In genomic region chr13:12394609-12395505, GRCm38 (mm10) we compare ENCODE assay signal across 8 mouse cellular contexts. TPM values are rescaled to one million over a fixed set of nuclear protein-coding genes. Genes with fewer than 3 reads are reported as not detected.
DNase-seq lines count a peak whose midpoint lies in the region; ATAC-seq and TF ChIP-seq lines count a peak whose summit lies in the region.

Gene Heatr1, plus strand, starts transcription at chr13:12395027.

- H3K9ac ChIP-seq in lung, postnatal 0 days (replicated peaks; ENCODE audit: low read depth) = peak within 1 kb of the TSS; percentile 50

- no peak for TF ChIP-seq CTCF in lung, postnatal 0 days (IDR thresholded peaks at IDR 0.05)

- H3K9me3 ChIP-seq in hindbrain, embryonic 10.5 days = no peaks in the 10 kb centered on the region
- no peaks in the 10 kb centered on the region for H3K9me3 ChIP-seq in lung, postnatal 0 days (ENCODE audit: low read length)

- TF ChIP-seq EP300 in lung, postnatal 0 days (IDR thresholded peaks at IDR 0.05) = 0 out of 2 replicates have a peak, but pooled peaks have one; percentile 24

- H3K4me2 ChIP-seq in lung, postnatal 0 days (replicated peaks; ENCODE audit: low read depth, low read length) = peak within 1 kb of the TSS; percentile 86

- under 1% methylated on average over 43 of the region's 43 CpGs for WGBS in hindbrain, embryonic 10.5 days
- under 1% methylated on average over 43 of the region's 43 CpGs for WGBS in lung, postnatal 0 days

- H3K36me3 ChIP-seq in hindbrain, embryonic 10.5 days = peaks cover 21% of the 10 kb centered on the region
- H3K36me3 ChIP-seq in lung, postnatal 0 days (ENCODE audit: insufficient read depth, low read length) = peaks cover 7% of the 10 kb centered on the region; the same call in 1 of the 2 replicates

- peaks cover 10% of the 10 kb centered on the region; the same call in 1 of the 2 replicates for H3K27me3 ChIP-seq in hindbrain, embryonic 10.5 days (ENCODE audit: insufficient read depth, poor library complexity, severe bottlenecking)
- no peaks in the 10 kb centered on the region for H3K27me3 ChIP-seq in lung, postnatal 0 days (replicated peaks; ENCODE audit: insufficient read depth, low read length)

- H3K4me3 ChIP-seq in hindbrain, embryonic 10.5 days = peak within 1 kb of the TSS; percentile 90
- H3K4me3 ChIP-seq in lung, postnatal 0 days (ENCODE audit: low read depth, low read length) = peak within 1 kb of the TSS; percentile 76

- DNase-seq in MN1 (ENCODE audit: low spot score) = peak; percentile 98
- peak; percentile 97 for DNase-seq in cerebellum, adult 9-10 months
- peak; percentile 94 for DNase-seq in hindbrain, embryonic 10.5 days (ENCODE audit: low spot score)
- peak; percentile 97 for DNase-seq in layer of hippocampus, adult 9-11 months
- DNase-seq in lung, postnatal 0 days (ENCODE audit: low spot score) = peak; percentile 100
- DNase-seq in ovary, postnatal 14 days (ENCODE audit: low spot score) = peak; percentile 94
- peak; percentile 97 for DNase-seq in thymus, postnatal 14 days

- H3K4me1 ChIP-seq in hindbrain, embryonic 10.5 days (replicated peaks) = peaks cover 8% of the 10 kb centered on the region
- H3K4me1 ChIP-seq in lung, postnatal 0 days (ENCODE audit: insufficient read depth, low read depth, low read length) = no peaks in the 10 kb centered on the region

- peak within 1 kb of the TSS; percentile 73 for H3K27ac ChIP-seq in hindbrain, embryonic 10.5 days
- peak within 1 kb of the TSS; percentile 20 for H3K27ac ChIP-seq in lung, postnatal 0 days (ENCODE audit: low read length)

- peak; percentile 96 for ATAC-seq in frontal cortex, adult (ENCODE audit: low TSS enrichment)
- peak; percentile 97 for ATAC-seq in lung, postnatal 0 days

RNA-seq across cellular contexts. Expression of gene Heatr1, which starts in this region (rescaled TPM):
- 27.8 and 35.3 TPM in 2 replicates for polyA plus RNA-seq in hindbrain, embryonic 10.5 days (2016; fragmentation: Nextera tagmentation; extraction: Ambion mirVana)
- 7.7 TPM in 2 replicates for polyA plus RNA-seq in lung, postnatal 0 days (2015; fragmentation: Nextera tagmentation; extraction: Ambion mirVana)

Comparison
In these comparisons a context has a peak if more than half of its experiments do, and no peak if none do; other contexts are left out.
1. Peak in every context shown above with its lines: DNase-seq, ATAC-seq, H3K4me3 ChIP-seq and H3K27ac ChIP-seq.